Mouse (Mus musculus): ENCODE results near the gene Syngr1.

DNA sequence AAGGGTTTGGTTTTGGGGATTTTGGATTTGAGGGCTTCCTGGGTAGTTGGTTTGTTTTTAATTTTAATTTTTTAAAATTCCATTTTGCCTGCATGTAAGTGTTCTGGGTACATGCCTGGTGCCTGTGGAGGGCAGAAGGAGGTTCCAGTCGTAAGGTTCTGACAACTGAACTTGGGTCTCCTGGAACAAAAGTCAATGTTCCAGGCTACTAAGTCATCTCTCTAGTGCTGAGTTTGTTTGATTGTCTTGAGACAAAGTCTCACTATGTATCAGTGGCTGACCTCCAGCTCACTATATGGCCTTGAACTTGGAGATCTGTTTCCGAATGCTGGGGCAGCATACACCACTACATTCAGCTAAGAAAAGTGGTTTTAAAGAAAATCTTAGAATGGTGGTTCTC, 44.4 kb downstream of the Syngr1 start:
- no peak for TF ChIP-seq CTCF (conservative IDR thresholded peaks at IDR 0.05 in 1 of 2, IDR thresholded peaks at IDR 0.05 in 1 of 2; ENCODE audit: low read depth in 2 of 2, low read length in 2 of 2)
- no peak for TF ChIP-seq USF1 (IDR thresholded peaks at IDR 0.05; ENCODE audit: low read depth, low read length)
- no peak for TF ChIP-seq MEF2A (IDR thresholded peaks at IDR 0.05; ENCODE audit: borderline replicate concordance, low read depth, low read length)
- TF ChIP-seq MAZ (IDR thresholded peaks at IDR 0.05; ENCODE audit: low read depth, low read length), result no peak
- TF ChIP-seq POLR2A (IDR thresholded peaks at IDR 0.05; ENCODE audit: low read depth, low read length), result no peak
- TF ChIP-seq USF2 (conservative IDR thresholded peaks at IDR 0.05; ENCODE audit: low read depth, low read length), result no peak
- no peak for TF ChIP-seq TCF12 (IDR thresholded peaks at IDR 0.05; ENCODE audit: low read depth, low read length)
- no peak for TF ChIP-seq MAX (IDR thresholded peaks at IDR 0.05; ENCODE audit: low read length)
- TF ChIP-seq E2F4 (IDR thresholded peaks at IDR 0.05; ENCODE audit: insufficient replicate concordance, low read depth, low read length), result no peak
- TF ChIP-seq CHD2 (IDR thresholded peaks at IDR 0.05; ENCODE audit: low read length), result no peak
- TF ChIP-seq ZNF384 (IDR thresholded peaks at IDR 0.05; ENCODE audit: low read depth, low read length), result no peak
- TF ChIP-seq SMC3 (IDR thresholded peaks at IDR 0.05; ENCODE audit: low read depth, low read length), result no peak
